Mouse (Mus musculus): ENCODE data around the gene Rora.

Gene Rora

DNA sequence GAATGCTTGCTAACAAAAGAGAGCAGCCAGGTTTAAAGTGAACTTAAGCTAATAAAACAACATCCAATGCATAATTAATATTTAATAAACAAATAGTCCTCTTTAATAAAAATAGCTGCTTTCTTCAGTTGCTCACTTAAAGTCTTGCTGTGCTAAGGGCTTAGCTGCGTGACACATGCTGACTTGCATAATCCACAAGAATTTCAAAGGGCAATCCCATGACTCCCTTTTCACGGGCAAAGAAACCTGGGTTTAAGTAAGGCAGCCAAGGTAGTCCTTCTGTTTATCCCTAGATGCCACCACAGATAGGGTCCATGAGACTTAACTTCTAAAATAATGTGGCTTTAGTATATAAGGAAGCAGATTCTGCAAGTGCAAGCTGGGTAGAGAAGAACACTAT is 355.1 kb downstream of the Rora start:
- no peak for DNase-seq (ENCODE audit: low spot score in 2 of 2)

DNA sequence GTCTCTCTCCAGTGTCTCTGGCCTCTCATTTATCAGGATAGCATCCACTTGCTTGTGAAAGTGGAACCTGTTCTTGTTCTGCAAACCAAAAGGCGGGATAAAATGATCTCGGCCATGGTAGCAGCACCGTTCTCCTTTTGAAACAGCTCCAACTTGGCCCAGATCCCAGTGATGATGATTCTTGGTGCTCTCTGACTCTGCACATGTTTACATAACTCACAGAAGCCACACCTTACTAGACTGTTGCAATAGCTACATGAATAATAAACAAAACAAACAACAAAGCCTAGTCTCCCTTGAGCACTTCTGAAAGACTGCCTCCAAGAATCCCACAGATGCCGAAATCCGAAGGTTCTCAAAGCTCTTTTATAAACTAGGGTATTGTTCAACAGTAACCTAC is 357.3 kb downstream of the Rora start:
- DNase-seq (ENCODE audit: low spot score in 2 of 2), result peak in 1 of 2 experiments; percentile 29

DNA sequence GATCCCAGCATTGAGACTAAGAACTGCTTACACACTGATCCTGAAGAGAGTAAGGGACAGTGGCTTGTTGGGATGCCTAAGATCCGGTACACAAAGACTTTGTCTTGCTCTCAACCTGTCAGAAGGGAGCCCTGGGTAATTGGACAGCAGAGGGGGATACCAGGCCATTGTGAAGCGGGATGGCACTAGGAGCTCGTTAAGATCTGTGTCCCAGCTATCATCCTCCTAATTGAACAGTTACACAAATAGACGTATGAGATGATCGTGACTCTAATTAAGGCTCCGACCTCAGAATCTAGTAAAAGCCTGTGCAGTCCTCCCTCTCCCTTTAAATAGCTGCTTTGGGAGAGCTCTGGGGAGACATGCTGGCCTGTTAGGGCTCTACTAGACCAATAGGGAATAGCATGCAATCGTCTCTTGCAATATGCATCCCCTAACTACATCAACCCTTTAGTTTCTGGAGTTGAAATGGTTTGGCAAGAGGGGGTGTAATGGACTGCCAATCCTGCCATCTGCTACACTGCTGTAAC is 359.7 kb downstream of the Rora start:
- DNase-seq (ENCODE audit: low spot score in 2 of 2), result no peak

DNA sequence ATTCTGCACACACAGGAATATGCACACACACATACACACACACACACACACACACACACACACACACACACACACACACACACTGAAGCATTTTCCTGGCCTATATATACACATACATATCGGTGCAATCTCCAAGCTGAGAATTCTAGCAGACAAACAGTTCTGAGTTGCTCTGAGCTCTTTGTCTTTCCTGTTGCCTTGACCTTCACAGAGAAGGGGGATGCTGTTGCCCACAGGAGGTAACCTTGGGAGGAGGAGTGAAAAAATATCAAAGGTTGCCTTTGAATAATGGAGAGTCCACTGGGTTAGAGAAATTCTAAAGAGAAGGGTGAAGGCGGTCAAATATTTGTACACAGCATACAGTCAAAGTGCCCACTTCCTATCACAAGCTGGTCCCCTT is 360.6 kb downstream of the Rora start:
- DNase-seq (ENCODE audit: low spot score in 2 of 2), result no peak

DNA sequence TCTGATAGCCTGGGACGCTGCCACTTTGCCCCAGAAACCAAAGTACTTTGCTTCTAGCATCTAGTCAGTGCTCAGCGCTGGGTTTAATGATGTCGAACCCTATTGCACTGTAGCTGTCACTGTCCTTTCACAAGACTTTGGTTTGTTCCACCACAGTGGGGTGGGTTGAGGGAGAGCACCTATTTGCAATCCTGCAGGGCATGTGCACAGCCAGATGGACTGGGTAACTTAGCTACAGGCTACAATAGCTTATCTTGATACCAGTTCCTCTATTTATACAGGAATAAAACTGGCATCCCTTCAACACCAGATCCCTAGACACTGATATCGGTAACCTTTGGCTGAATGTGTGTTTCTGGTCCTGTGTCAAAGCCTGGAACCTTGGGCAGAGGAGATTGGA is 366.8 kb downstream of the Rora start:
- DNase-seq (ENCODE audit: low spot score in 2 of 2), result no peak

DNA sequence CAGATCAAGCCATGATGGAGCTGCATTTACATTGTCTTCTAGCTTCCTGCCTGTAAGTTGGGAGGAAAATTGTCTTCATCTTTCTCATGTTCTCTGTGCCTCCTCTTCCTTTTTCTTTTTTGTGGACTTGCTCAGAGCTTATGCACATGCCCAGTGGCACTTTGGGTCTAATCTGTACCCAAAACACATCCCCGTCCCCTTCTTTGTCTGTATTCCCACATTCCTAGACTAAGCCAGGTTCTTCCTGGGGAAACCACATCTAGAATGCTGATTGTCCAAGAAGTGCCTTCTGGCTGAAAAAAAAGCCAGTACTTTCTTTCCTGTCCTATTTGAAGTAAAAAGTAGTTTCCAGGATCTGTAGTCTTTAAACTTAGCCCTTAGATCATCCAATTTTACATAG is 367.9 kb downstream of the Rora start:
- no peak for DNase-seq (ENCODE audit: low spot score in 2 of 2)

DNA sequence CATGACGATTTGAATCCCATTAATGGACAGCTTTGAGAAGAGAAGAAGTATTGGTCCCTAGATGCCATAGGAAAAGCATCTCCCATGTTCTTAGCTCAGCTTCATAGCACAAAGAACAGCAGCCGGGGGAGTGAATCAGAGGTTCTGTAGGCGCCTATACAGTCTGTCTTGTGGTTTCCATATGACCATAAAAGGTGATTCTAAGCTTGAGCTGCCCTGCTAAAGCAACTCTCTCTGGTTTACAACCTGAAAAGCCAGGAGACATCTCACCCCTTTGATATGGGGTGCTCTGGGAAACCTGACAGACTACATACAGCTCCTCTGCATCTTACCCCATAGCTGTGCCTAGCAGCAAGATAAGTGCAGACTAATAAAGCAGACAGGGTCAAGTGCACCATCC is 369.7 kb downstream of the Rora start:
- DNase-seq (ENCODE audit: low spot score in 2 of 2), result no peak

DNA sequence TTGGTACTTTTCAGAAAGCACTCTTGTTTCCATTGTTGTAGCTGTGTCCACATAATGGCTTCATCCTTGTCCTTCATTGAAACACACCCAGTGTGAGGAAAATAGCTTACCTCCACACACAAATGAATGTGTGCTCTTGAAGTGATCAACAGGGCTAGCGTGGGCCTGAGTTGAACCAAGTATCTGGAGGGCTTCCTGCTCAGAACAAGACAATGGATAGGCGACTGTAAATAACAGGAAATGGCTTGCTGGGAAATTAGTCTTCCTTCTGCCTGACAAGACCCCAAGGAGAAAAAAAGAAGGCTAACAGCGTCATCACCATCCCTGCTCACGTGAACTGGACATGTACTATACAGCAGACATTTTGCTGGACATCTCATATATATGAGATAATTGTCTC is 374.6 kb downstream of the Rora start:
- peak in 1 of 2 experiments; percentile 31 for DNase-seq (ENCODE audit: low spot score in 2 of 2)

DNA sequence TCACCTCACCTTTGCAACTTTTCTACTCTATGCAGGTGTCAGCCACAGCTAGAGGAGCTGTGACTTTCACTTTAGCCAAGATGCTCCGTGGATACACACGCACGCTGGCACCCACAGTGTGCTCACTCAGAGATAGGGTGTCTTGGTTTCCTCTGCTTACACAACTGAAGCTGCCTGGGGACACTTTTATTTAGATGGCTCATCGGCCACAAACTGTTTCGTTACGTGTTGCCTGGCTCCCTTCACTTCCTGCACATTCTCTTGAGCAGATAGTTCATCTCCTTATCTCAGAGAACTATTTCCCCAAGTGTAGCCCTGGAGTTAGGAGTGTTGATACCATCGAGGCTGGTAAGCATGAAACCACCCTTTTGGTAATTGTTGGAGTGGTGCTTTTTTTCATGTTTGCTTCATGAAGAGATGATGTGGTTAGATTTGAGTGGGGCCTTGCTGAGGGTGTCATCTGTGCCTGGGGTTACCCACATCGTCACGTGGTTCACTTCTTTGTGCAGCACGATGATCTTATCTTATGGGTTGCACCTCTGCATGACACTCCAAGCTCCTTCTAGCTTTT is 380.8 kb downstream of the Rora start:
- DNase-seq (ENCODE audit: low spot score in 2 of 2), result no peak

DNA sequence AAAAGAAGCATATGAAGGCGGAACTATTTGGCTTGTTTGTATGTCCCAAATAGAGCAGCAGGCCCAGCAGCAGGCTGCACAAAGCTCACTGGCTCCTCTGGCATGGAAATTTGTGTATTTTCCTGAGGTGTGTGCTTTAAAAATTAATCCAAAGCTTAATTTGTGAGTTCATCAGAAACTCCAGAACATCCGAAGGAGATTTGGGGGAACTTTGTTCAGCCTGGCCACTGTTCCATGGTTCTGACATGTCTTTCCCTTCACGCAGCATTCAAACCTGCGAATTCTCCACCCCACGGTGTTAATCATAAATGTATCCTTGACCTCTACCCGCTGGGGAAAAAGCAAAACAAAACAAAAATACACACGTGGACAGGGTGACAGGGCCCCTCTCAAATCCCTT is 381.9 kb downstream of the Rora start:
- no peak for DNase-seq (ENCODE audit: low spot score in 2 of 2)

DNA sequence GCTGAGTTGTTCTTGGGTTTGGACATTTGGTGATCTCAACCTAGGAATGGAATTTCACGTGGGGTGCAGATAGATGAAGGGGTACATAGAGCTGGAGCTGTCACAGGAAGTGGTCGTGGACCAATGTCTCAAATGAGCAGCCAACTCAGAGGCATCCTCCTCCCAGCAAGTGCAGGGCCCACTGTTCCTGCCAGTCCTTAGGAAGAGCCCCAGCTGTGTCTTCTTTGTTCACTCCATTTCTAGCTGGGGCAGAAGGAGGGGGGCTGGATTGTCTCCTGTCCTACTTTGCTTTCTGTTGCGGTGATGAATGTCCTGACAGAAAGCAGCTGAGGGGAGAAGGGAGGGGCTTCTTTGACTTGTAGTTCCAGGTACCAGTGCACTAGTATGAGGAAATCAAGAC is 382.7 kb downstream of the Rora start:
- DNase-seq (ENCODE audit: low spot score in 2 of 2), result no peak

DNA sequence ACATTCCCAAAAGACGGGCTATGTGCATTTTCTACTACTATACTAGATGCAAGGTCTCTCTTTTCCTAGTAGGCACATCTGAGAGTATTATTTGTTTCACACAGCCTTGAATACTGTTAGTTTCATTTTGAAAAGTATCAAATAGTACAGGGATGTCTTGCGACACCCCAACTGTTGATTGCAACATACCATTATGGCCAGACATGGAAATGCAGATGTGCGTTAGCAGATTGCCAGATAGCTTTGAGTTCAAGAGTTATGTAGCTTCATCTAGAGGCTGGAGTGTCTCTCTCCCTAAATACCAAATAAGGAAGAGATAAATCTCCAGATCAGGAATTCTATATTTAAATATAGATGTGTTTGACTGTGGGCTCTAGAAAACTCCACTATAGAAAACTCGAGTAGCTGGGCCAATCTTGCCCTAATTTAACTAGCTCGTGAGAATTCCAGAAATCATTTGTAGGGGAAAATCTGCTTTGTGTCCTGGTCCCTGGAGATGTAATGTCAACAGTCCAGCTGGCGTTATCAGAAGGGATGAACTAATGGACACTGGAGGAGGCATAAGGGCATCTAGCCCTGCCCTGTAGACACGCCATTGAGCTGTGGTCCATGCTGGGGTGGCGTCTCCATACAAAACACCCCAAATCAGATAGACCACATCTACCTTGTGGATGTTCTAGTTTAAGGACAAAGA is 390.5 kb downstream of the Rora start:
- DNase-seq (ENCODE audit: low spot score in 2 of 2), result peak; percentile 63 to 77

DNA sequence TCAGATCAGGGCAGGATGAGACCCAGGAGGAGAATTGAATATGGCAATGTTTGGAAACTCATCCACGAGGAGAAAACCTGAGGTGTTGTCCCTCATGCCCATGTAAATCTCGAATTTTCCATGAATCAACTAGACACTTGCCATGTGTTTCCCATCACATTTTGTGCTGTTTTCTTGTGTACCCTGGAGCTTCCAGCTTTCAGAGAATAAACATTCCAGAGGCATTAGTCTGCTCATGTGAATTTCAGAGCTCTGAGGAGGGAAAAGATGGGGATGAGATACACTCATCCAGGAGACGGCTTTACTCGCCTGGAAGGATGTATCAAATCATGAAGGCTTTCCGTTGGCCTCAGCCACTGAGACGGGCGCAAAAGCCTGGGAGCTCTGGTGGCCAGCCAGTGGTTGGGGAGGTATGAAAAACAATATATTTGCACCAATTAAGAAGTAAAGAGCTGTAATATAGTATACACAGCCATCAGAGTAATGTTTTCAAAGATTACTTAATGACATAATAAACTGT is 391.1 kb downstream of the Rora start:
- peak; percentile 51 to 55 for DNase-seq (ENCODE audit: low spot score in 2 of 2)

DNA sequence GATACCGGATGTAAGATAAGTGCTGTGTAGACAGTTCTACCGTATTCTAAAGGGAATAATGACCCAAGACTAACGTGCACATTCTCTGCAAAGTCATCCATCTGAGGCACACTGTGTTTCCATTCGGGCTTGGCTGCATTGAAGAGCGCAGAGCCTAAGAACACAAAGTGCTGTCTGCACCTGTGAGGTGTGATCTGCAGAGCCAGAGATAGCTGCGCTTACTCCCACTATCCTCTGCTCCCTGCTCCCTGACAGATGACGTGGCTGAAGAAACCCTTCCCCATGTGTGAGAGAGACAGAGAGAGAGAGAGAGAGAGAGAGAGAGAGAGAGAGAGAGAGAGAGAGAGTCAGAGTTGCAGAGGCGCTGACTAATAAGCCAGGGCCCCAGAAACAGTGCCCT is 392.3 kb downstream of the Rora start:
- DNase-seq (ENCODE audit: low spot score in 2 of 2), result no peak

DNA sequence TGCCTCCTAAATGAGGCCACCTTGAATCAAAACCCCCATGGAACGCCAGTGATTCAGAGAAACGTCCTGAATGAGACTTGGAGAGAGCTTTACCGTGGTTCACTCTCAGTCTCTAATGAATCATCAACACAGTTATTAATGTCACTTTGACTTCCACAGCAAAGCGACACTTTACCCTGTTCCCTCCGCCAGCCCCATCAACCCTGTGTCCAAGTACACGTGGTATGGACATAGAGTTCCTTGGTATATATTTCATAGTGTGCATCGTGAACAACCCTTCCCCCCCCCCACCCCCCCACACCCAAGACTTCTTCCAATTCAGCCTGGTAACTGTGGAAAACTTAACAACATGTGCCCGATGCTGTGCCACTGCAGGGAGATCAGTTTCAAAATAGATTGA is 397.3 kb downstream of the Rora start:
- no peak for DNase-seq (ENCODE audit: low spot score in 2 of 2)

DNA sequence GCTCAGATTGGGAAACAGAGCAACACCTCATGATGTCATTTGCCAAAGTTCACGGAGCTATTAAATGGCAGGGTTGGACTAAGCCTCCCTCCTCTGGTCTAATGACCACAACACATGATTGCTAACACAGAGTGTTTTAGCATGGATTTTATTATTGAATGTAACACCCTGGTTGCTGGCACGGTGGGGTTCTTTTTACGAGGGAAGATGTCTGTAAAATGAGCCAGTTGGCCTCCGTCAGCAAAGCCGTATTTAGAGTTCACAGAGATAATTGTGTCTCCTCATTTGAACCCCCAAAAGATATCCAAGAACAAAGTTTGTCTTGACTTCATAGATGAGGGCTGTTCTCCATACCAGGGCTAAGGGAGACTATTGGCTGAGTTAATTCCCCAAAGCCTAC is 398.3 kb downstream of the Rora start:
- no peak for DNase-seq (ENCODE audit: low spot score in 2 of 2)

DNA sequence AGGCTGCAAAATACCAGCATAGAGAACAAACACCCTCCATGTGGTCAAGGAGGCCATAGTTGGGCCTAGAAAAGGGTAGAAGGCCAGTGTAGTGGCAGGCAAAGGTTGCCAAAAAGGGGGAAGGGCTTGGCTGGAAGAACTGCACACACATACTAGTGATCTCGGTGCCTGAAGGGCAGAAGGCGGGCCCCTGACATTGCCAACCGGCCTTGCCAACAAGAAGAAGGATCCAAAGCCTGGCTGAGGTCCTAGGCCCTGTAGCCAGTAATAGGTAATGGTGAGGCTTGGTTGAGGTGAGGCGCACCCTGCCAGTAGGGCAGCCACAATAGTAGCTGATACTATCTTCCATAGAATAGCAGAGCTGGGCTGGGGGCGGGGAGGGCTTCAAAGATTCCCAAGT is 401.7 kb downstream of the Rora start:
- peak; percentile 43 for DNase-seq (ENCODE audit: low spot score in 2 of 2)

DNA sequence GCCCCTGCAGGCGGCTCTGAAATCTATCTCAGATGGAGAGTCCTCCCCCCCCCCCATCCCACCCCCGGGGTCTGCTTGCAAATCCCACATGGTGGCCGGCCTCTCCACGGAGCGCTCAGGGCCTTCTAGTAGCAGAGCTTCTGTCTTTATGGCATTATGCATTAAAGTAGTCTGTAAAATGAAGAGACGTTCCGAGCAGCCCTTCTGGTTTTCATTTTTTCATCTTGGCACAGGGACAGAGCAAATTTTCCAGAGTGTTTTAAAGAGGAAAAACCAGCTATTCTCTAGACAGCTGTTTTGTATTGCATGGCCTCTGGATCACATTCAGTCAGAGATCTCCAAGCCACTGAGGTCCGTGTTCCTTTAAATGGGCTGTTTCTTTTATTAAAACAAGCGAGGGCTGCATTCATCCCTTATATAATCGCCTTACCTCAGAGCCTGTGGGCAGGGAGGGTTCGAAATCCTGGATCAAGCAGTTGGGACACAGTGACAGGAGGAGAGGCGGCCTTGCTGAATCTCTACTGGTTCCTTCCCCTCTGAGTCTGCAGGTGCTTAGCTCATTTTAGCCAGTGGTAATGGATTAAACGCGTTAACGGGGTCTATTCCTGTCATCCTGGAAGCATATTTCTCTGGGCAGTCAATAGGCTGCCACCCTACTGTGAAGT is 417.7 kb downstream of the Rora start:
- peak; percentile 45 to 63 for DNase-seq (ENCODE audit: low spot score in 2 of 2)

DNA sequence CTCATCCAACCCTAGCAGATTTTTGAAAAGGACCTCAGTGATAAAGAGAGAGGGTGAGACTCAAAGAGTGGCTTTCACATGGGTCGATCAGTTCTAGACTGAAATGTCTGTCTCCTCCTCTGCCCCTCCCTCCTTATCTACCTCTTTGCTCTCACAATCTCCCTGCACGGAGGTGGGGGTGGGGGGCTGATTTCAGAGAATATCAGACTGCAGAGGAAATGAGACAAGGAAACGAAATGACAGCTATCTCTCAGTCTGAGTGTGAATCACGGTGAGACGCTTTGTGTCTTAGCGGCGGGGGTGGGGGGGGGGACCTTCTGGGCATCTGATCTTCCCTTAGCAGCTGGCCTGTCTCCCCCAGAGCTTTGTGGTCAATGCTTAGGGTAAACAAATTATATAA is 419.7 kb downstream of the Rora start:
- no peak for DNase-seq (ENCODE audit: low spot score in 2 of 2)

DNA sequence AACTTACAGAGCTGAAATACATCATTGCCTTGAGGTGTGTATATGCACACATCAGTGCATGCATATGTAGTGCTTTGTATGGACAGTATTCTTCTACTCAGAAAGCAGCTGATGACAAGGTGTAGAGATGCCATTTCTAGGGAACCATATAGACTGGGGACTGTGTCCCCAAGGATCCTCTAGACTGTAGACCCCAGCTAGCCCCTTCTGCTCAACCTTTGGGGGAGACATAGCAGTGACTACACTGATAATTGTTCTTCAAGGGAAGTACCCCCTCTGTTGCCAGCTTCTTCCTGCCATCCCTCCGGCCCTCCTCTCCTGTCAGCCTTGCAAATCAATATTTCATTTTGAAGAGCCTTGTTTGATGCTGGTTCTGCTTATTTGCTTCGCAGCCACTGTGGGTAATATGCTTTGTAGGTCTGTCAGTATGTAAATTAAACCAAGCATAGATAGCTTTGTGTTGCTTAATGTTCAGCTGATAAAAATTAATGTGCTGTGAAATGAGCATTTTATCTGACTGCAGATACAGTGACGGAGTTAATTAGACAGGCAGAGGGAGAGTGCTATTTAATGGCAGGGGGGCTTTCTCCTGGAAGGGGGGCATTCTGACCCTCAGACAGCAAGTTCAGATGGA is 430.6 kb downstream of the Rora start:
- DNase-seq (ENCODE audit: low spot score in 2 of 2), result no peak

DNA sequence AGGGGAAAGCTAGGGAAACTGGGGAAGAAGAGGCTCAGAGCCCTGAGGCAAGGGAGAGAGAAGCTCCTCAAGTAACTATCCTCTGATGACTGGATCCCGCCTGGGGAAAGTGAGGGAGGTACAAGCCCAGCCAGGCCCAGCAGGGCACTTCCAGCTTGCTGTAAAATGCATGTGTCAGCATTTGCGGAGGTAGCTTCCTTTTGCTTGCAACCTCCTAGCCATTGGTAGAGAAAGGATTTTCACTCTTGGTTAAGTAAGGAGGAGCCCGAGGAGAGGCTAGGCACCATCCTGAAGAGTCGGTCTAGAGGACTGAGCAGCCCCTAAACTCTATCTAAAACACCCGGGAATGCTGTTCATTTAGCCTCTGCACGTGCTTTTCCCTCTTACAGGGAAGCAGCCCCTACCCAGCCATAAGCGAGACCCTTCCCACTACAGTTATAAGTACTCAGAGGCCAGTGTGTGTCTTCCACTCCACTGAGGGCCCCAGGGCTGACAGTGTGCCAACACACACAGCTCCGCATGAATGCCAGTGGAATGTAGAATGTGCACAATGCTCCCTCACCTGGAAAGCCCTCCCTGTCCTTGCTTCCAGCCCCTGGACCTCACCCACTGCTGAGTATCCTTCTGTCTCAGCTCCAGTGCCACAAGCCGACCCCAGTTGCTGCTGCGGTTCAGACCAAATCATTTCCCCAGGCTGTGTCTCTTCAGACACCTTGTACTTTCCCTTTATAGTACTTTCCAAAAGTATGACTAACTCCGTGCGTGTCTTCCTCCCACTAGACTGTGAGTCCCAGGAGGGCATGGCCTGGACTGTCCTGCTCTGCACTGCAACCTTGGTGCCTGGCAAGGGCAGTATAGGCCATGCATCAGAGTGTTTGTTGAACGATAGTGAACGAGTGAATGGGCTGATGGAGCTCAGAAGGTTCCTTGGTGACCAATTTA is 431.4 kb downstream of the Rora start:
- DNase-seq (ENCODE audit: low spot score in 2 of 2), result no peak

All from heart, adult 9 months (tissue).